ENCODE assay signal across 7 mouse cellular contexts in genomic region chr15:51592511-51593498, GRCm38 (mm10).
A peak's percentile ranks its signal among the peaks of the same experiment; 100 is the strongest.
DNase-seq lines count a peak whose midpoint lies in the region; ATAC-seq and TF ChIP-seq lines count a peak whose summit lies in the region.

No protein-coding gene starts in this region.

- no peak for TF ChIP-seq POLR2A in cerebellum, adult 2 months (IDR thresholded peaks at IDR 0.05; ENCODE audit: borderline replicate concordance, insufficient read depth, low read length)

- no peak overlapping the region for H3K27ac ChIP-seq in midbrain, embryonic 12.5 days (replicated peaks)
- no peak overlapping the region for H3K27ac ChIP-seq in midbrain, embryonic 15.5 days
- peak overlapping the region; percentile 49; the same call in 1 of the 2 replicates for H3K27ac ChIP-seq in embryonic facial prominence, embryonic 14.5 days (replicated peaks; ENCODE audit: low read depth, low read length)
- H3K27ac ChIP-seq in stomach, embryonic 14.5 days (ENCODE audit: low read length), result no peak overlapping the region
- no peak overlapping the region for H3K27ac ChIP-seq in cerebellum, adult 2 months (ENCODE audit: insufficient read depth, low read length)

- WGBS in midbrain, embryonic 12.5 days, result 84% methylated on average over 13 of the region's 13 CpGs
- 81% methylated on average over 13 of the region's 13 CpGs for WGBS in midbrain, embryonic 15.5 days
- 73% methylated on average over 13 of the region's 13 CpGs for WGBS in embryonic facial prominence, embryonic 14.5 days
- 78% methylated on average over 13 of the region's 13 CpGs for WGBS in stomach, embryonic 14.5 days
- 53% methylated on average over 13 of the region's 13 CpGs for WGBS in cerebellum, adult 2 months

- H3K36me3 ChIP-seq in midbrain, embryonic 12.5 days, result no peaks in the 10 kb centered on the region
- H3K36me3 ChIP-seq in midbrain, embryonic 15.5 days (replicated peaks), result no peaks in the 10 kb centered on the region
- H3K36me3 ChIP-seq in embryonic facial prominence, embryonic 14.5 days (ENCODE audit: control insufficient read depth, insufficient read depth, low read length), result no peaks in the 10 kb centered on the region
- no peaks in the 10 kb centered on the region for H3K36me3 ChIP-seq in stomach, embryonic 14.5 days (ENCODE audit: control insufficient read depth, insufficient read depth, low read length)

- no peak overlapping the region for H3K4me3 ChIP-seq in midbrain, embryonic 12.5 days
- H3K4me3 ChIP-seq in midbrain, embryonic 15.5 days, result no peak overlapping the region
- H3K4me3 ChIP-seq in embryonic facial prominence, embryonic 14.5 days (ENCODE audit: low read depth, low read length), result no peak overlapping the region
- H3K4me3 ChIP-seq in stomach, embryonic 14.5 days (ENCODE audit: low read depth, low read length), result no peak overlapping the region
- no peak overlapping the region for H3K4me3 ChIP-seq in cerebellum, adult 2 months (replicated peaks; ENCODE audit: insufficient read depth, low read depth, low read length)

- H3K4me1 ChIP-seq in midbrain, embryonic 12.5 days, result peaks cover 8% of the 10 kb centered on the region
- peaks cover 11% of the 10 kb centered on the region for H3K4me1 ChIP-seq in midbrain, embryonic 15.5 days
- H3K4me1 ChIP-seq in embryonic facial prominence, embryonic 14.5 days (ENCODE audit: control insufficient read depth, insufficient read depth, low read length), result peaks cover 18% of the 10 kb centered on the region
- H3K4me1 ChIP-seq in stomach, embryonic 14.5 days (ENCODE audit: control insufficient read depth, insufficient read depth, low read length), result no peaks in the 10 kb centered on the region
- no peaks in the 10 kb centered on the region for H3K4me1 ChIP-seq in cerebellum, adult 2 months (ENCODE audit: control insufficient read depth, insufficient read depth, low read length)

- DNase-seq in embryonic facial prominence, embryonic 14.5 days (ENCODE audit: low spot score), result peak; percentile 36
- DNase-seq in heart, postnatal 10 days, result peak; percentile 80
- no peak for DNase-seq in left cerebral cortex, postnatal 25 days (ENCODE audit: low spot score in 2 of 2)
- no peak for DNase-seq in cerebellum, adult 2 months

- no peaks in the 10 kb centered on the region for H3K9me3 ChIP-seq in midbrain, embryonic 12.5 days
- H3K9me3 ChIP-seq in midbrain, embryonic 15.5 days, result no peaks in the 10 kb centered on the region
- no peaks in the 10 kb centered on the region for H3K9me3 ChIP-seq in embryonic facial prominence, embryonic 14.5 days (ENCODE audit: control insufficient read depth, low read length)
- H3K9me3 ChIP-seq in stomach, embryonic 14.5 days (ENCODE audit: control insufficient read depth, low read depth, low read length), result no peaks in the 10 kb centered on the region

- 0 out of 2 replicates have a peak, but pooled peaks cover 4% of the 10 kb centered on the region for H3K27me3 ChIP-seq in midbrain, embryonic 12.5 days
- no peaks in the 10 kb centered on the region for H3K27me3 ChIP-seq in midbrain, embryonic 15.5 days (replicated peaks)
- H3K27me3 ChIP-seq in embryonic facial prominence, embryonic 14.5 days (replicated peaks; ENCODE audit: control insufficient read depth, insufficient read depth, low read length), result no peaks in the 10 kb centered on the region
- no peaks in the 10 kb centered on the region for H3K27me3 ChIP-seq in stomach, embryonic 14.5 days (ENCODE audit: control insufficient read depth, insufficient read depth, low read length)
- no peaks in the 10 kb centered on the region for H3K27me3 ChIP-seq in cerebellum, adult 2 months (ENCODE audit: control insufficient read depth, insufficient read depth, low read length)

- ATAC-seq in midbrain, embryonic 12.5 days (ENCODE audit: low FRiP score, low read depth), result no peak
- ATAC-seq in midbrain, embryonic 15.5 days (replicated peaks), result no peak
- ATAC-seq in embryonic facial prominence, embryonic 14.5 days (ENCODE audit: low read depth), result 0 out of 2 replicates have a peak, but pooled peaks have one; percentile 9
- ATAC-seq in stomach, embryonic 14.5 days (ENCODE audit: insufficient number of reproducible peaks, insufficient read depth, low FRiP score, low read depth), result peak; percentile 67; the same call in 1 of the 2 replicates

- H3K9ac ChIP-seq in midbrain, embryonic 12.5 days (replicated peaks), result no peak overlapping the region
- H3K9ac ChIP-seq in midbrain, embryonic 15.5 days, result no peak overlapping the region
- H3K9ac ChIP-seq in embryonic facial prominence, embryonic 14.5 days (ENCODE audit: low read depth, low read length), result no peak overlapping the region
- H3K9ac ChIP-seq in stomach, embryonic 14.5 days (replicated peaks; ENCODE audit: low read depth, low read length), result no peak overlapping the region

- intact Hi-C loops in heart, postnatal 10 days (cut with DNase I), result loop anchor here (5.0 kb wide), 1 partner anchor 706 kb away; no protein-coding TSS in a partner anchor
- intact Hi-C loops in left cerebral cortex, postnatal 25 days (cut with DNase I), result loop anchor here (5.0 kb wide), 2 partner anchors 386 to 706 kb away; no protein-coding TSS in a partner anchor

- H3K4me2 ChIP-seq in midbrain, embryonic 12.5 days (replicated peaks), result peak overlapping the region; percentile 27; the same call in 1 of the 2 replicates
- no peak overlapping the region for H3K4me2 ChIP-seq in midbrain, embryonic 15.5 days
- peak overlapping the region; percentile 52; the same call in 1 of the 2 replicates for H3K4me2 ChIP-seq in embryonic facial prominence, embryonic 14.5 days (ENCODE audit: low read depth, low read length)
- H3K4me2 ChIP-seq in stomach, embryonic 14.5 days (replicated peaks; ENCODE audit: low read depth, low read length), result no peak overlapping the region

- TF ChIP-seq CTCF in cerebellum, adult 2 months (IDR thresholded peaks at IDR 0.05; ENCODE audit: borderline replicate concordance, insufficient read depth, low read depth, low read length), result no peak

Comparison
In these comparisons a context has a peak if more than half of its experiments do, and no peak if none do; other contexts are left out.
1. H3K4me2 ChIP-seq: peak in midbrain, embryonic 12.5 days (single experiment) and embryonic facial prominence, embryonic 14.5 days (single experiment); none in midbrain, embryonic 15.5 days (single experiment) and stomach, embryonic 14.5 days (single experiment).
2. ATAC-seq: peak in embryonic facial prominence, embryonic 14.5 days (single experiment) and stomach, embryonic 14.5 days (single experiment); none in midbrain, embryonic 12.5 days (single experiment) and midbrain, embryonic 15.5 days (single experiment).
3. DNase-seq: peak in embryonic facial prominence, embryonic 14.5 days (single experiment) and heart, postnatal 10 days (2 of 2); none in left cerebral cortex, postnatal 25 days (0 of 2) and cerebellum, adult 2 months (0 of 2).